Mouse (Mus musculus): ENCODE measurements at regions not wholly inside any gene's neighbourhood (a gene's known extent, or its start where the extent isn't known, plus 50 kb on each side); places are given as distances from the start of the nearest gene placed in this dataset.

DNA sequence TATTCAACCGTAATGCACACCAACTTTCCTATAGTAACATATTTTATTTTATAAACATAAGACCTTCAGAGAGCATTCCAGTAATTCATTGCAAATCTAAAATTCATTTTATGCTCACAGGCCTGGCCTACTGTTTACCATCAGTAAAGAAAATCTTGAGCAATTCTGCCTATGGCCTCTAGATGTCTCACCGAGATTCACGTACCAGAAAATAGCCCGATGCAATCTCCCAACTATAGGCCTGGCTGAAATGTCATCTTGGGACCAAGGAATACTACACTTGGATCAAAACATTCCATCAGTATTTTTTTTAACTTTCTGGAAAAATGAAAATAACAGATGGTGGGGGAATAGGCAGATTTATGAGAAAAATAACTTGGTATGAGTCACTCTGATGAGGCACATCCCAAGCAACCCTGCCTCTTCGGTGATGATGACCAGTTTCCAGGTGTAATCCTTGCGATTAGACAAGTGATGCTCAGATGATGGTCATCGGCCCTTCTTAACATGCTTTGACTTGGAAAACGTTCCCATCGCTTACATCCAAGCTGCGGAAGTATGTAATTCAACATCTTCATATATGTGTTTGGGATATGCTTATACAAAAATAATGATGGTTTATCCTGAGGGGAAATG is 439.9 kb downstream of the Nyap2 start:
- Histone ChIP-seq H3K27me3 (no peaks in the 10 kb centered on the region), H3K4me2 (no peak overlapping the region), H3K9me3 (no peaks in the 10 kb centered on the region), H3K9ac (no peak overlapping the region), H3K4me3 (replicated peaks) (no peak overlapping the region), H3K27ac (no peak overlapping the region), H3K4me1 (peaks cover 12% of the 10 kb centered on the region), H3K36me3 (replicated peaks) (no peaks in the 10 kb centered on the region)
- WGBS = 59% methylated on average over 10 of the region's 10 CpGs
- peak; percentile 57; the same call in 1 of the 2 replicates for ATAC-seq (ENCODE audit: low FRiP score)

DNA sequence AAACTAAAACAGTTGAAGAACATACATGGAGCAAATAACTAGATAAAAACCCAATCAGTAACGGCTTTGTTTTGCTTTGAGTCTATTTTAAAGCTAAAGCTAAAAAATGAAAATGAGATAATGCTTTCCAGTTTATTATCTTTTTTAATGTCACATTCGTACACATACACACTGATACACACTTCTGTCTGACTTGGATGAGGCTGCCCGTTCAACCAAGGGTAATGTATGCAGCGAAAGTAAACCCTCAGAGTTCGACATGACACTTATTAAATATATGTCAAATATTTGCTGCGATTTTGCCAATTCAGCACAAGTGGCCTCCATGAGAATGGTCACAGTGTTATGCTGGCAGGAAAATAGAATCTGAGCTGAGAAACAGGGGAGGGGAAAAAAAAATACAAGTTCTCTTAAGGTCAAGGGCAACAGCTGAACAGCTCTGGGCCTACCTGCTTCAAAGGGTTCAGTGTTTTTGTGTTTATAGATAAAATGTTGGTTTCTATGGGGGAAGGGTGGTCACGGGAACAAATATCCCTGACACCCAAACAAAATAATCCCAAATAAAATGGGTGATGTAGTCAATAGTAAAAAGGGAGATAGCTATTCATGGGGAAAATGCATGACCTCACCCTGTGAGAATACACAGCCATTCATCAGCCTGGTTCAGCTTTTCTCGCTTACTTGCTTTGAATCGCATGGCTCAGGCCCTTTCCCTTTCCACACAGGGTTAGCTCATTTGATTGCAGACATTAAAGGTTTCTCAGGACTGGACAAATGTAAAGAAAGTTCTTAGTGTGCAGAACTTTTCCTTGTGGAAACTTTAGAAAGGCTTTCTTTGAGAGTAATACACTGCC is 443.9 kb downstream of the Nyap2 start:
- H3K27ac ChIP-seq = peak overlapping the region; percentile 57
- H3K36me3 ChIP-seq (replicated peaks) = no peaks in the 10 kb centered on the region
- no peaks in the 10 kb centered on the region for H3K9me3 ChIP-seq
- peaks cover 20% of the 10 kb centered on the region for H3K4me1 ChIP-seq
- 28% methylated on average over 9 of the region's 9 CpGs for WGBS
- no peaks in the 10 kb centered on the region for H3K27me3 ChIP-seq
- no peak overlapping the region for H3K4me3 ChIP-seq (replicated peaks)
- no peak overlapping the region for H3K9ac ChIP-seq
- peak; percentile 90 for ATAC-seq (ENCODE audit: low FRiP score)
- no peak overlapping the region for H3K4me2 ChIP-seq

GRCm38 (mm10) chr1:81522929-81523328 is 446.2 kb downstream of the Nyap2 start:
- H3K4me3 ChIP-seq (replicated peaks) = no peak overlapping the region
- peaks cover 20% of the 10 kb centered on the region for H3K4me1 ChIP-seq
- WGBS = 83% methylated on average over 3 of the region's 3 CpGs
- no peak overlapping the region for H3K27ac ChIP-seq
- H3K27me3 ChIP-seq = no peaks in the 10 kb centered on the region
- H3K9me3 ChIP-seq = no peaks in the 10 kb centered on the region
- H3K9ac ChIP-seq = no peak overlapping the region
- H3K36me3 ChIP-seq (replicated peaks) = no peaks in the 10 kb centered on the region
- no peak overlapping the region for H3K4me2 ChIP-seq
- ATAC-seq (ENCODE audit: low FRiP score) = no peak

DNA sequence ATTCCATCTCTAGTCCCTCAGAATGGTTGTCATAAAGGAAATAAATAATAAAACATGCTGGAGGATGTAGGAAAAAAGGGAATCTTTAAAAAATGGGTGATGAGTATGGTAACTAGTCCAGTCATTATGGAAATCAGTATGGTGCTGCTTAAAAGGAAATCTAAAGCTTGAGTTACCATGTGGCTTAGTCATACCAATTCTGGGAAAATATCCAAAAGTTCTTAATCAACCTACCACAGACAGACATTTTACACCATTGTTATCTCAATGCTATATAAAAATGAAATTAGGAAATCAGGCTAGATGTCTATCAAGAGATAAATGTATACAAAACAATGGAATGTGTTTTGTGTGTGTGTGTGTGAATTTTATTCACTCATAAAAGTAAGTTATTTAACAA is 449.1 kb downstream of the Nyap2 start:
- Histone ChIP-seq H3K4me1 (peaks cover 17% of the 10 kb centered on the region), H3K9ac (no peak overlapping the region), H3K27ac (no peak overlapping the region), H3K36me3 (replicated peaks) (no peaks in the 10 kb centered on the region), H3K4me3 (replicated peaks) (no peak overlapping the region), H3K9me3 (no peaks in the 10 kb centered on the region), H3K27me3 (no peaks in the 10 kb centered on the region), H3K4me2 (no peak overlapping the region)
- ATAC-seq (ENCODE audit: low FRiP score) = no peak

- no peaks in the 10 kb centered on the region for H3K27me3 ChIP-seq
- no peaks in the 10 kb centered on the region for H3K36me3 ChIP-seq (replicated peaks)
- no peak overlapping the region for H3K9ac ChIP-seq
- ATAC-seq (ENCODE audit: low FRiP score) = no peak
- H3K4me3 ChIP-seq (replicated peaks) = no peak overlapping the region
- no peak overlapping the region for H3K27ac ChIP-seq
- H3K4me2 ChIP-seq = no peak overlapping the region
- H3K9me3 ChIP-seq = no peaks in the 10 kb centered on the region
- H3K4me1 ChIP-seq = no peaks in the 10 kb centered on the region
- 73% methylated on average over 5 of the region's 5 CpGs for WGBS
Measured at GRCm38 (mm10) chr1:81537836-81538235, 461.1 kb downstream of the Nyap2 start.

GRCm38 (mm10) chr1:81539591-81540311 is 463.0 kb downstream of the Nyap2 start:
- WGBS = 88% methylated on average over 5 of the region's 5 CpGs
- no peaks in the 10 kb centered on the region for H3K36me3 ChIP-seq (replicated peaks)
- no peaks in the 10 kb centered on the region for H3K9me3 ChIP-seq
- H3K27ac ChIP-seq = no peak overlapping the region
- no peak overlapping the region for H3K4me3 ChIP-seq (replicated peaks)
- H3K27me3 ChIP-seq = no peaks in the 10 kb centered on the region
- H3K4me2 ChIP-seq = no peak overlapping the region
- no peak for ATAC-seq (ENCODE audit: low FRiP score)
- no peaks in the 10 kb centered on the region for H3K4me1 ChIP-seq
- no peak overlapping the region for H3K9ac ChIP-seq

DNA sequence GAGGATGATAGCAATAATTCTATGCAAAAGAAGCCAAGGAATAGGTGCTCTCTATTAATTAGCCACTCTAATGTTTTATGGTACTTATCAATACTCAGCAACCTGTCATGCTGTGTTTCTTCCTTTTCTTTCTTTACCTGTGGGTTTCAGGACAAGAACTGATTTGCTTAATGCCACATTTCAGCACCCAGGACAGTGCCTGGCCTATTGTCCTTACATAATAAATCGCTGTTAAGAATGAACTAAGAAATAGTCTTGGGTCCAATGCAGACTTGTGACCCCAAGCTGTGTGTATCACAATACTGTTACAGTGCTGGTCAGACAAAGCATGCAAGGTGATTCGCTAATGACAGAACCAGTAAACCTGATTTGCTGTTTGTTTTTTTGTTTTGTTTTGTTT is 472.2 kb downstream of the Nyap2 start:
- Histone ChIP-seq H3K4me3 (replicated peaks) (no peak overlapping the region), H3K4me1 (no peaks in the 10 kb centered on the region), H3K9me3 (no peaks in the 10 kb centered on the region), H3K9ac (no peak overlapping the region), H3K36me3 (replicated peaks) (no peaks in the 10 kb centered on the region), H3K27ac (no peak overlapping the region), H3K27me3 (no peaks in the 10 kb centered on the region), H3K4me2 (no peak overlapping the region)
- WGBS = 75% methylated on average over 2 of the region's 2 CpGs
- no peak for ATAC-seq (ENCODE audit: low FRiP score)

DNA sequence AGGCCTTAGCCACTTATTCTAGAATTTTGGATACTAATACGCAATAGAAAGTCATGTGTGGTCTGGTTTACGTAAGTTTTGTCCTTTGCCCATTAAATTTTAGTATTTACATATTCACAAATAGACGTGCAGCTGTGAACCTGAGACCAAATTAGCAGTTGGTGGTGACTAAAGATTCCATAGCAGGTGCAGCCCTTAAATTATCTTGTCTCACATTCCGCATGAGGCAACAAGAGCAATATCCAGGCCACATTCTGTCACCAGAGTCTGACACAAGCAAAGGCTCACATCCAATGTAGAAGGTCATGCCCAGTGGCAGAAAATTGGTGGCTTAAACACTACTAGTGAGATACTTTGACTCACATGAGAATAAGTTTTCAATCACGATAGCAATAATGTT is 473.0 kb downstream of the Nyap2 start:
- no peak for ATAC-seq (ENCODE audit: low FRiP score)
- Histone ChIP-seq H3K4me3 (replicated peaks) (no peak overlapping the region), H3K9me3 (no peaks in the 10 kb centered on the region), H3K9ac (no peak overlapping the region), H3K36me3 (replicated peaks) (no peaks in the 10 kb centered on the region), H3K4me2 (no peak overlapping the region), H3K4me1 (no peaks in the 10 kb centered on the region), H3K27me3 (no peaks in the 10 kb centered on the region), H3K27ac (no peak overlapping the region)
- 88% methylated on average over 5 of the region's 5 CpGs for WGBS

- Histone ChIP-seq H3K36me3 (replicated peaks) (no peaks in the 10 kb centered on the region), H3K4me2 (no peak overlapping the region), H3K4me3 (replicated peaks) (no peak overlapping the region), H3K27me3 (no peaks in the 10 kb centered on the region), H3K9me3 (no peaks in the 10 kb centered on the region), H3K4me1 (no peaks in the 10 kb centered on the region), H3K27ac (no peak overlapping the region), H3K9ac (no peak overlapping the region)
- 88% methylated on average over 3 of the region's 3 CpGs for WGBS
- ATAC-seq (ENCODE audit: low FRiP score) = no peak
Measured at GRCm38 (mm10) chr1:81552731-81553130, 476.0 kb downstream of the Nyap2 start.

DNA sequence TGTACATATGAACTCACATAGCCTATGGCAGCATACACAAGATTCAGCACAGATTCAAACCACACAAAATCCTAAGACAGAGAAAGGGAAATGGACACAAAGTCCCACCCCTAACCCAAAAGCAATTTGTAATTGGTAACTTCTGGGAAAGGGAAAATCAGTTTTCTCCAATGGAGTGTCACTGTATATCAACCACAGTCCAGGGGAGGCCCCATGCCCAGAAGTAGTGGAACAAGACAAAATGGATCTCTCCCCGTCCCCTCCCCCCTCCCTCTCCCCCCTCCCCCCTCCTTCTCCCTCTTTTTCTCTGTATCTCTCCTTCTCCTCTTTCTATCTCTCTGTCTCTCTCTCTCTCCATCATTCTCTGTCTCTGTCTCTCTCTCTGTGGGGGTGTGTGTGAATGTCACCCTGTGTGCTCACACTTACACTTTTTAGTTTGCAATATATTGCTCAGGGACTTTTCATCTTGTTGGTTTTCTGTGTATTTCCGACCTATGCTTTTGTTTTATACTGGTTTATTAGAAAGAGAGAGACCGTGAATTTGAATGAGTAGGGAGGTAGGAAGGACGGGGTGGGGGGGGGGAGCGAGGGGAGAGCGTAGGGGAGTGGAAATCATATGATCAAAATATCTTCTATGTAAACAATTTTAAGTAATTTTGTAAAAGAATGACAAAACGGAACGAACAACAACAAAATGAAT is 500.4 kb downstream of the Nyap2 start:
- H3K9ac ChIP-seq = no peak overlapping the region
- H3K9me3 ChIP-seq = no peaks in the 10 kb centered on the region
- 0 out of 2 replicates have a peak, but pooled peaks have one; percentile 27 for ATAC-seq (ENCODE audit: low FRiP score)
- no peaks in the 10 kb centered on the region for H3K36me3 ChIP-seq (replicated peaks)
- H3K4me2 ChIP-seq = peak overlapping the region; percentile 34
- H3K4me1 ChIP-seq = peaks cover 14% of the 10 kb centered on the region; the same call in 1 of the 2 replicates
- no peak overlapping the region for H3K4me3 ChIP-seq (replicated peaks)
- no peaks in the 10 kb centered on the region for H3K27me3 ChIP-seq
- H3K27ac ChIP-seq = no peak overlapping the region
- 44% methylated on average over 8 of the region's 8 CpGs for WGBS

DNA sequence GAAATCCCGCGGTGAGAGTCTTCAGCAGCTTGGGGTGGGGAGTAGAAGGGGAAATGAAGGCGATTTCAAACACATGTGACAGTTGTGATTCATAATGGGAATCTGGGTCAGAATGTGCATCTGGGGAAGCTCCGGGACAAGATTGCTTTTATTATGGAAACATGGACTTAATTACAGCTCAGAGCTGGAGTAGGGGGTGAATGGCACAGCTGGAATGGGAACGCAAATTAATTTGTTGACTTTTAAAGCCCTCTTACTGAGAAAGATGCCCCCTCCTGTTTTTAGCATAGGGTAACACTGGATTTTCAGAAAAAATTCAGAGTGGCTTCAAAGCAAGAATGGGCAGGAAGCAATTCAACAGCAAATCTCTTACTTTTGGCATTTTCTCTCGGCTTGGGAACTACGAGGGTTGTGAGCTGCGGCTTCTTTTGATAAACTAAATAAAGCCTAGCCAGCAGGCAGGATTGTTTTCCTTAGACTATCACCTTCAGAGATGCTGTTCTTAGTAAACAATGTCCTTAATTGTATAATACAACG is 501.0 kb downstream of the Nyap2 start:
- WGBS = 15% methylated on average over 9 of the region's 9 CpGs
- Histone ChIP-seq H3K27me3 (no peaks in the 10 kb centered on the region), H3K9ac (no peak overlapping the region), H3K4me3 (replicated peaks) (no peak overlapping the region), H3K4me1 (peaks cover 14% of the 10 kb centered on the region; the same call in 1 of the 2 replicates), H3K36me3 (replicated peaks) (no peaks in the 10 kb centered on the region), H3K9me3 (no peaks in the 10 kb centered on the region), H3K27ac (no peak overlapping the region), H3K4me2 (peak overlapping the region; percentile 34)
- ATAC-seq (ENCODE audit: low FRiP score) = peak; percentile 61

DNA sequence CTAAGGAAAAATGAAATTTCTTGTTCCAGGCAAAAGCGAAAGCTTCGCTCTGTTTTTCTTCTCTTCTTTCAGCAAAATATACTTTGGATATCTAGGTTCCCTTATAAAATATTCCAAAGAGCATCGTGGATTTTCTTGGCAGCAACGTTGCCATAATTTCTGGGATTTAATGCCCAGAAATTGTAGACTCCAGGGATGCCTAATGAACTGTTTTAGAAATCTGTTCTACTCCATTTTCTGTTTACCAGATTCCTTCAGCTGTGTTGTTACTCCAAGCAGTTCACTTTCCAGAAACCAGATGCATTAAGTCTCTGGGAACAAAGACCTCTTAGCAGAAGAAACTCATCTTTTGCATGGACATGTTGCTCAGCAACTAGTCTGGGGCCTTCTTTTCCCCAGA is 504.5 kb downstream of the Nyap2 start:
- Histone ChIP-seq H3K27ac (no peak overlapping the region), H3K36me3 (replicated peaks) (no peaks in the 10 kb centered on the region), H3K9me3 (no peaks in the 10 kb centered on the region), H3K9ac (no peak overlapping the region), H3K4me2 (no peak overlapping the region), H3K27me3 (no peaks in the 10 kb centered on the region), H3K4me3 (replicated peaks) (no peak overlapping the region), H3K4me1 (peaks cover 14% of the 10 kb centered on the region; the same call in 1 of the 2 replicates)
- WGBS = 93% methylated on average over 4 of the region's 4 CpGs
- ATAC-seq (ENCODE audit: low FRiP score) = no peak

Data from forebrain, embryonic 12.5 days (tissue).